Mouse (Mus musculus): ENCODE results near the gene Atp1b2.

The Atp1b2 gene

GRCm38 (mm10) chr11:69608525-69608924 is 2.8 kb upstream of the Atp1b2 start:
- DNase-seq (ENCODE audit: low spot score), result no peak

GRCm38 (mm10) chr11:69606832-69607231 is 1.1 kb upstream of the Atp1b2 start:
- DNase-seq (ENCODE audit: low spot score), result no peak

DNA sequence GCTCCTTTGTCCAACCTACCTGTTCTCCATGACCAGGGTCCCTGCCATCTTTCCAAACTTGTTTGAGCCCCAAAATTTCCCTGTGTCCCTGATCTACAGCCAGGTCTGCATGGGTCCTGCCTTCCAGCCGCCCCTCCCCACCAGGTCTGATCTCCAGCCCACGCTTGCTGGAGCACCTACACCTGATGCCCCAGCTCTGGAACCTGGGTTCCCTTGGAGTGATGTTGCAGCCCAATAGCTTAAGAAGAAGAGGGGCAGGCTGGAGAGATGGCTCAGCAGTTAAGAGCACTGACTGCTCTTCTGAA is 701 bp upstream of the Atp1b2 start:
- no peak for DNase-seq (ENCODE audit: low spot score)

GRCm38 (mm10) chr11:69604795-69605664 is 712 bp downstream of the Atp1b2 start:
- no peak for DNase-seq (ENCODE audit: low spot score)

DNA sequence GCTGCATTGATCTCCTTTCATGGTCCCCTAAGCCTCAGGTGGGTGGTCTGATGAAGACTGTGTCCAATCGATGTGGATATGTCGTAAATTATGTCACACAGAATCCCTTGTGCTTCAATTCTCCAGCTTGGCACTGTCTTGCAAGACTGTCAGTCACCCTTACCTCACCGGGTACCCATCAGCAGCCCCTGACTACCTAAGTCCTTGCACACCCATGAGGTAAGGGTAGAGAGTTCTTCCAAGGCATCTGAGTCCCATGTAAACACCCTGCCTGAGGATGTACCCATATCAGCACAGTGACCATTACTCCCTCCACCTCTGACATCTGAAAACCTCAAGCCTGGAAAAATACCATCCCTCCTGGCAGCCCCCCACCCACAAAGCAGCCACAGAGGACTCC is 1.4 kb downstream of the Atp1b2 start:
- DNase-seq (ENCODE audit: low spot score), result no peak

DNA sequence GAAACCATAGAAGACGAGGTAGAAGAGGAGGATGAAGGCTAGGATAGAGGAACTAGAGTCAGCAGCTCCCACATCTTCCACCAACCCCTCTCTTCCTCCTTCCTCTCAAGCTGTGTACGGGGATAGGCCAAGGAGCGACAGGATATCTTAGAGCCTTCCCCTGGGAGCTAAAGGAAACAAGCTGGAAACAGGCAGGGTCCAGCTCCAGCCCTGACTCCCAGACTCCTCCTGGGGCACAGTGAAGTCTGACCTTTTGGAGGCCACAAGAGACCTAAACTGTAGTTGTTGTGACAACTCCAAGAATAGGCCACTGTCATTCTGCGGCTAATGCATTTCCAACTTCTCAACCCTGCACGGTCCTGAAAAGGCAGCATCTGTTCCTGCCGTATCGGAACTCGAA is 2.2 kb downstream of the Atp1b2 start:
- DNase-seq (ENCODE audit: low spot score), result no peak

DNA sequence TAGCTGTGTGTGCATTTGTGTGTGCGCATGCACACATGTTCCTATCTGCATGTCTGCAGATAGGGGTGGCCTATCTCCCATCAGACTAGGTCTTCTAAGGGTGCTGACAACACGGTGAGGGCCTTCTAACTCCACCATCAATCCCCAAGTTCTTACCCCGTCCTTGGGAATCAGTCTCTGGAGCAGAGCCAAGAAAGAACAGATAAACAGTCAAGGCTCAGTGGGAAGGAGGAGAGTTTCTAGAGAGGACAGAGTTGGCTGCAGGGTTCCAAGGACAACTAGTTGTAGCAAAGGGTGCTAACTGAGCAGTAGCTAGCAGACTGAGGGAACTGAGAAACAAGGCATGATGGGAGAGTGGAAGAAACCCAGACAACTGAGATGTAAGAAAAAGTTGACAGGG is 4.0 kb downstream of the Atp1b2 start:
- no peak for DNase-seq (ENCODE audit: low spot score)

GRCm38 (mm10) chr11:69600098-69600497 is 5.6 kb downstream of the Atp1b2 start:
- no peak for DNase-seq (ENCODE audit: low spot score)

- no peak for DNase-seq (ENCODE audit: low spot score)
Observed at GRCm38 (mm10) chr11:69599436-69599835, 6.3 kb downstream of the Atp1b2 start.

- no peak for DNase-seq (ENCODE audit: low spot score)
Observed at GRCm38 (mm10) chr11:69594853-69595252, 10.9 kb downstream of the Atp1b2 start.

GRCm38 (mm10) chr11:69592799-69593198 is 12.9 kb downstream of the Atp1b2 start:
- no peak for DNase-seq (ENCODE audit: low spot score)

DNA sequence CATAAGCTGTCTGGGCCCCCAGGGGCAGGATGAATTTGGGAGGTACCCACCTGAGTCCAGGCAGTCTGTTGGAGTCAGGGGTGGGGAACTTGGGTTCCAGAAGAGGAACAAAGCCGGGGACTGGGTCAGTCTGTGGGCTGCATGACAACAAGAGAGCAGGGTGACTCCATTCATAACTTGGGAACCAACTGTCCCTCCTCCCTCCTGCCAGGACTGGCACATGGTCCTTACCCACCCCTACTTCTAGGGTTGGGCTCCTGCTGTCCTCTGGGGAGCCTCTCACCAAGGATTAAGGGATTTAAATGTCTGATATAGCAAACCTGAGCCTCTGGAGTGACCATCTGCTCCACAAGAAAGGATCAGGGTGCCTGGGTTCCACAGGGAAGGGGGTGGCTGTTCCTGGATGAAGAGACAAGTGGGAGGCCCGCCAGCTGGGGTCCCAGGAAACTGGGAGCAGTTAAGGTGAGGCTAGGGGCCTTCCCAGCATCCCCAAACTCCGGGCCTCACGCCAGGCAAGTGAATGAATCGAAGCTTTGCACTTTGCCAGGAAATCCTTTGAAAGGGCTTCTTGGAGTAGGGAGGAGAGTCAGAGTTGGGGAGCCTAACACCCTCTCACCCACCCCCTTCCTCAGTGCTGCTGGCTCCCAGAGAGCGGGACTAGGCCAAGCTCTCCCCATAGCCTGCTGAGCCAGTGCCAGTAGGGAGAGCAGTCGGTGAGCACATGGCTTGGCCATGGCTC is 13.7 kb downstream of the Atp1b2 start:
- no peak for DNase-seq (ENCODE audit: low spot score)

DNA sequence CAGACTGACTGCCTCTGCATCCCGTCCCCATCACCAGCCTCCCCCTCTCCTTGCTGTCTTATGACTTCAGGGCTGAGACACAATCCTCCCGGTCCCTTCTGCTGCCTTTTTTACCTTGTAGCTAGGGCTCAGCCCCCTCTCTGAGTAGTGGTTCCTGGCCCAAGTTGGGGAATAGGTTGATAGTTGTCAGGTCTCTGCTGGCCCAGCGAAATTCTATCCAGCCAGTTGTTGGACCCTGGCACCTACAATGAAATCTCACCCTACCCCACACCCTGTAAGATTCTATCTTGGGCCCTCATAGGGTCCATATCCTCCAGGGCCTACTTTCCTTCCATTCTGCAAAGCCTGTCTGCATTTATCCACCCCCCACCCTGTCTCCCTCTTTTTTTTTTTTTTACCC is 14.3 kb downstream of the Atp1b2 start:
- DNase-seq (ENCODE audit: low spot score), result no peak

GRCm38 (mm10) chr11:69590622-69591021 is 15.1 kb downstream of the Atp1b2 start:
- no peak for DNase-seq (ENCODE audit: low spot score)

- no peak for DNase-seq (ENCODE audit: low spot score)
Observed at GRCm38 (mm10) chr11:69589207-69589834, 16.4 kb downstream of the Atp1b2 start.

GRCm38 (mm10) chr11:69585718-69586325 is 19.9 kb downstream of the Atp1b2 start:
- no peak for DNase-seq (ENCODE audit: low spot score)

GRCm38 (mm10) chr11:69584937-69585336 is 20.8 kb downstream of the Atp1b2 start:
- no peak for DNase-seq (ENCODE audit: low spot score)

- no peak for DNase-seq (ENCODE audit: low spot score)
Observed at GRCm38 (mm10) chr11:69584008-69584407, 21.7 kb downstream of the Atp1b2 start.

GRCm38 (mm10) chr11:69582230-69582805 is 23.4 kb downstream of the Atp1b2 start:
- DNase-seq (ENCODE audit: low spot score), result no peak

DNA sequence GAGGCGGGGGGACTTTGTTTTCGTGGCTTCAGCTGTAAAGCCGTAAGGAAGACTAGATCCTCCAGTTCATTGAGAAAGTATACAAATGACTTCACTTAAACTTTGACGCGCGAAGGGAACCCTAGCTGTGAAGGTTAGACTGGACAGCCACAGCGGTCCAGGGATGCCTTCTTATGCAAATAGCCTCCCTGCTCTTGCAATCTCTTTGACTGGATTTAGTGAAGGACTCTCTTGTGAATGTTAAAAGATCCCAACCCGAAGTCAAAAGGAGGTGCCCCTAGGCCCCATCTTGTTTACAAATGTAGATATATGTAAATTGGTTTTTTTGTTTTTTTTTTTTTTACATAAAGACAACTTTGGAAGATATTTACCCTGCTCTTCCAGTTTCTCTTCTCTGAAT is 23.9 kb downstream of the Atp1b2 start:
- no peak for DNase-seq (ENCODE audit: low spot score)

DNA sequence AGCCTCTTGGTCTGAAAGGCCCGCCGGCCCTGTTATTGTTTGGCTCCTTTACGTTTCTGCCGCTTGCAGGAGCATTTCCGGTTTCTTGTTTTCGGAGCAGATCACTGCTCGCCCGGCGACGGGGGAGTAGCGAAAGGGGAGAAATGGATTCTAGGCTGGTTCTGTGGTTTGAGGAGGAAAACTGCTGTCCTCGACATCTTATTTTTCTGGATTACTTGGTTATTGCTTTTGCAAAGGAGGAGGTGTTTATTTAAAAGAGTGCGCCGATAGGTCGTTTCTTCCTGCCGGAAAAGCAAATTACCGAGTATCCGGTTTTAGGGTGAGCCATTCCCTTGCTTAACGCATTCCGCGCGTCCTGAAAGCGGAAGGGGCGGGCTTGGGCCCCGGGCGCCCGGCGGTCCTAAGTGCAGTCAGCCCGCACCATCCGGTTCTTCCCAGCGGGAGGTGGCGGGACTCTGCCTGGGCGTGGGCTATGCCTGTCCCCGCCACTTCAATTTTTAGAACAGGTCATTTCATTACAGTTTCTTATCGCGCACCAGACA is 24.5 kb downstream of the Atp1b2 start:
- peak; percentile 95 for DNase-seq (ENCODE audit: low spot score)

DNA sequence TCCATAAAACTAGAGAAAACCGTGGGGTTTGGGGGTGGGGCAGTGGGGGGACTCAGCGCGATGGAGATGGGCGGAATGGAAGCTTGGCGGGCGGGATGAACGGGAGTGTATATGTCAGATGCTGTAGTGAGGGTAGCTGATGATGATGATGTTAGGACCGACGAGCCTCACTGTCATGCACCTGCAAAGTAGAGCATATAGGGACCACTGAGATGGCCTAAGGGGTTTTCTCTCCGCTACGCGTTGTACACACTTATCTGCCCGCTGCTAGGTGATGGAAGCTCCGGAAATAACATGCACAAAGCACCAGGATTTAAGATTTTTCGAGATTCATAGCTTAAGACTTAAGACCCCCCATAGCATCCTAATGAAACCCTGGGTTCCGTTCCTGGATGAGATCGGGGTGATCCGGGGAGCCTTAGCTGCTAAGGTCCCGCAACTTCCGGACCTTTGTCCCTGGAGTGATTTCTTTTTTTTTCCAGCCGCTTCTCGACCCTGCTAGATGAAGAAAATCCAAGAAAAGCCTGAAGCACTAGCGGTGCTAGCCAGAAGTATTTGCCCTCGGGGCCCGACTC is 25.1 kb downstream of the Atp1b2 start:
- no peak for DNase-seq (ENCODE audit: low spot score)

Data from lung, postnatal 25 days (tissue).